Mouse (Mus musculus) naive thymus-derived CD4-positive, alpha-beta T cell, adult 5 months (primary cell): Measurements from ENCODE around the gene Olfr1509. TPM values are rescaled to one million over a fixed set of nuclear protein-coding genes. Genes with fewer than 3 reads are reported as not detected.

Experiments used
- polyA plus RNA-seq: library from polyadenylated mRNA; unstranded; fragments of 100-300 nt; shearing (Covaris generic); gene quantifications from one replicate; pipeline ENCODE4 v1.2.1, GENCODE M21; 2017

Olfr1509 gene
- polyA plus RNA-seq, result not detected

GRCm38 (mm10) chr14:52442690-52443089 lies at the start of gene Olfr1509:
TSS of gene Olfr1509 (plus strand) at chr14:52442990.

DNA sequence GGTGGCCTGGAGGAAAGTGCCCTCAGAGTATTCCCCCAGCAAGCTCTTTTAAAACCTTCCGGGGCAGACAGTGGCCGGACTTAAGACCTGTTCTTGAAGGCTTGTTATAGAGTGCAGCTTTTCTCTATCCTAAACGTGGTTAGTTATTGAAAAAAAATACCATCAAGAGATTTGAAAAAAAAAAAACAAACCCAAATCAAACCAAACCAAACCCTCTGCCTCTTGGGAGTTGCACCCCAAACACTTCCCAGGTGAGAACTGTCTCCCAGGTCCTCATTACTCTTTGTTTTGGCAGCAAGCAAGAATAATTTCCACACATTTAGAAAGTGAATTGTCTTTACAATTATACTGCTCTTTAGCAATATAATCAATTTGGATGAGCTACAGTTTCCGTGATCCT lies 45.5 kb upstream of the Olfr1509 start, which contains the start of gene Olfr1511:
Gene Olfr1511 (minus strand): TSS at position 101 of the 400 bp plus-strand sequence.

DNA sequence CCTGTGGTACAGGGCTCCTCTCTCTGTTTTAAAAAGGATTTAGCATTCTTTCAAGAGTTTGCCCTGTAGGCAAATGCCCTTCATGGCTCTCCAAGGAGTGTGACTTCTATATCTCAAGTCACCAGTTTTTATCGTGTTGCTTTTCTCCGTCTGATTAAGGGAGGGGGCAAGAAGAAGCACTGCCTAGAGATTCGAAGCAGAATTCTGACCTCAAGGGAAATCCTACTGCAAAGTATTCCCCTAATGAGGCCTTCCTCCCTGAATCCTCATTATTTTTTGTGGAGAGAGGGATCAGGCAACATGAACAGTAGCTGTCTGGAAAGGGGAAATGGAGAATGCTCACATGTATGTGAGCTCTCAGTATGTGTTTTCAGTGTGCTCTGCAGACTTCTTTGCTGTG lies 28.5 kb upstream of the Olfr1509 start, which contains the start of gene Olfr1510:
Gene Olfr1510 (minus strand): TSS at position 101 of the 400 bp plus-strand sequence.

GRCm38 (mm10) chr14:52467395-52467794 lies 24.6 kb downstream of the Olfr1509 start, which contains the start of gene Olfr1508:
TSS of gene Olfr1508 (minus strand) at chr14:52467495.

GRCm38 (mm10) chr14:52495516-52495915 lies 52.7 kb downstream of the Olfr1509 start, which contains the start of gene Olfr1507:
TSS of gene Olfr1507 (minus strand) at chr14:52495749.

Other genes starting within 250 kb of the Olfr1509 start
- 17.0 TPM for gene Supt16, start 245.6 kb upstream of the Olfr1509 start, polyA plus RNA-seq
- gene Chd8, start 185.2 kb upstream of the Olfr1509 start, polyA plus RNA-seq, result 42.7 TPM
- gene Tox4, start 163.8 kb upstream of the Olfr1509 start, polyA plus RNA-seq, result 128 TPM
- gene Rab2b, start 163.4 kb upstream of the Olfr1509 start, polyA plus RNA-seq, result 19.6 TPM
- gene Mettl3, start 137.9 kb upstream of the Olfr1509 start, polyA plus RNA-seq, result 62.6 TPM
- gene Sall2, start 114.2 kb upstream of the Olfr1509 start, polyA plus RNA-seq, result 0.97 TPM
- gene Olfr1513, start 86.6 kb upstream of the Olfr1509 start, polyA plus RNA-seq, result not detected
- not detected for gene Olfr1512, start 63.8 kb upstream of the Olfr1509 start, polyA plus RNA-seq
- gene Olfr1511, start 45.6 kb upstream of the Olfr1509 start, polyA plus RNA-seq, result not detected
- gene Olfr1510, start 28.6 kb upstream of the Olfr1509 start, polyA plus RNA-seq, result not detected
- gene Olfr1508, start 24.5 kb downstream of the Olfr1509 start, polyA plus RNA-seq, result not detected
- gene Olfr1507, start 52.8 kb downstream of the Olfr1509 start, polyA plus RNA-seq, result 0.40 TPM